Mouse (Mus musculus): ENCODE data around the gene Lipe.

Lipe gene

DNA sequence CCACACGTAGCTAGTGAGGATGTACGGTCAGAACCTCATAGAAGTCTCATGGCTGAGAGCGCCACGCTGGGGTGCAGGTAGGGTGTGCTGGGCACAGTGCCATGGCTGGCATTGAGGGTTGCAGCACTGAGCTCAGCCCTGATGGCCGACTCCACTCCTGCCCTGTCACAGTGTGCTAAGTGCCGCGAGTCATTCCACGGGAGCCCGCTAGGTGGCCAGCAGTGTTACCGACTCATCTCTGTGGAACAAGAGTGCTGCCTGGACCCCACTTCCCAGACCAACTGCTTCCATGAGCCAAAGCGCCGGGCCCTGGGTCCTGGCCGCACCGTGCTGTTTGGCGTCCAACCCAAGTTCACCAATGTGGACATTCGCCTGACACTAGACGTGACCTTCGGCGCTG is 35.4 kb downstream of the Lipe start:
- no peak for DNase-seq (ENCODE audit: low read depth, low spot score)

DNA sequence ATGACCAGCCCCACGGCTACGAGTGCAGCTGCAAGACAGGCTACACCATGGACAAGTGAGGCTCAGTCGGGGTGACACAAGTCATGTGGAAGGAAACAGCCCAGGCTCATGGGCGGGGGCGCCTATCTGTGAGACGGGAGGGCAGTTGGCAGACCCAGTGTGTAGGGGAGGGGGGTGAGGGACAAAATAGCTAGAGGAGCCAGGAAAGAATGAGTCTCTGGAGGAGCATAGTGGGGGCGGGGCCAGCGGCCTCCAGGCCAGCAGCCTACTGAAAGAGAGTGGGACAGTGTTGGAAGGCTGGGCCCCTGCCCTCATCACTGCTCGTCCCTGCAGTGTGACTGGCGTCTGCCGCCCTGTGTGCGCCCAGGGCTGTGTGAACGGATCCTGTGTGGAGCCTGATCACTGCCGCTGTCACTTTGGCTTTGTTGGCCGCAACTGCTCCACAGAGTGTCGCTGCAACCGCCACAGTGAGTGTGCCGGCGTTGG is 39.7 kb downstream of the Lipe start:
- DNase-seq (ENCODE audit: low read depth, low spot score) = no peak

DNA sequence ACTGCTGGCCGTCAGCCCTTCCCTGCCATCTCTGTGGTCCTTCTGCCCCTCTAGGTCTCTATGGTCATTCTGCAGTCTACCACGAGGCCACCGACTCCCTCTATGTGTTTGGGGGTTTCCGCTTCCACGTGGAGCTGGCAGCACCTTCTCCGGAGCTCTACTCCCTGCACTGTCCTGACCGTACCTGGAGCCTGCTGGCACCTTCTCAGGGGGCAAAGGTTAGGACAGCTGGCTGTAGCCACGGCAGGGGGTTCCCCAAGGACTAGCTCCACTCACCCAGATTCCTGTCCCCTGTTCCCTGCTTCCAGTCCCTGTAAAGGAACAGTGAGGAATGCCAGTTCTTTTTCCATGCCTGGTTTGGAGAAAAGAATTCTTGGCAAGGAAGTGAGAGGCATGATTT is 49.6 kb downstream of the Lipe start:
- no peak for DNase-seq (ENCODE audit: low read depth, low spot score)

GRCm38 (mm10) chr7:25341000-25341784 is 57.3 kb downstream of the Lipe start:
- DNase-seq (ENCODE audit: low read depth, low spot score) = no peak

- no peak for DNase-seq (ENCODE audit: low read depth, low spot score)
These were observed 59.2 kb downstream of the Lipe start for GRCm38 (mm10) chr7:25339329-25339728.

- DNase-seq (ENCODE audit: low read depth, low spot score) = no peak
These were observed 64.0 kb downstream of the Lipe start for GRCm38 (mm10) chr7:25334472-25334871.

GRCm38 (mm10) chr7:25333596-25334307 is 64.8 kb downstream of the Lipe start:
- peak; percentile 82 for DNase-seq (ENCODE audit: low read depth, low spot score)

Measured in 3T3-L1 (cell line).